Mouse (Mus musculus) bone marrow, adult 2 months (tissue): ENCODE data around the gene Tlr5. TPM values are rescaled to one million over a fixed set of nuclear protein-coding genes. Genes with fewer than 3 reads are reported as not detected.

Source experiments
- H3K27ac ChIP-seq: fragments of 200-500 bp; 2 replicates; pipeline ENCODE4 v1.5.1; 2012; ENCODE audit warnings: low read depth, mild to moderate bottlenecking, control low read depth, inconsistent platforms, low read length; ENCODE audit not compliant: control insufficient read depth, poor library complexity, insufficient read depth
- H3K4me1 ChIP-seq: fragments of 200-500 bp; 2 replicates; pipeline ENCODE4 v1.6.1; 2011; ENCODE audit warnings: low read length; ENCODE audit not compliant: control insufficient read depth, insufficient read depth
- H3K4me3 ChIP-seq: fragments of 200-500 bp; replicated peaks from 2 replicates; pipeline ENCODE3; 2011; ENCODE audit warnings: mild to moderate bottlenecking, low read depth, low read length, control low read depth; ENCODE audit not compliant: control insufficient read depth
- CTCF ChIP-seq: fragments of 200-500 bp; IDR thresholded peaks from 2 replicates; pipeline ENCODE4 v1.5.1; 2011; ENCODE audit warnings: low read length, control low read depth; ENCODE audit not compliant: control insufficient read depth, insufficient read depth
- POLR2A ChIP-seq: fragments of 200-500 bp; IDR thresholded peaks from 2 replicates; pipeline ENCODE4 v1.6.1; 2011; ENCODE audit warnings: low read depth, mild to moderate bottlenecking, control low read depth, low read length, borderline replicate concordance; ENCODE audit not compliant: control insufficient read depth
- WGBS: fragments of 180-500 bp; shearing (Covaris S2); methylation state at CpG from one replicate; pipeline ENCODE4 v1.1.7; 2018; 5-methylcytosine and 5-hydroxymethylcytosine counted together
- polyA plus RNA-seq: library from polyadenylated mRNA; stranded (reverse); fragments of >200 nt; gene quantifications from 2 replicates; pipeline ENCODE4 v1.2.4, GENCODE M21; 2011; ENCODE audit warnings: low replicate concordance; ENCODE audit not compliant: missing spikeins, insufficient read depth, insufficient read length

Gene Tlr5
- polyA plus RNA-seq, 1 experiment = 1.6 TPM

DNA sequence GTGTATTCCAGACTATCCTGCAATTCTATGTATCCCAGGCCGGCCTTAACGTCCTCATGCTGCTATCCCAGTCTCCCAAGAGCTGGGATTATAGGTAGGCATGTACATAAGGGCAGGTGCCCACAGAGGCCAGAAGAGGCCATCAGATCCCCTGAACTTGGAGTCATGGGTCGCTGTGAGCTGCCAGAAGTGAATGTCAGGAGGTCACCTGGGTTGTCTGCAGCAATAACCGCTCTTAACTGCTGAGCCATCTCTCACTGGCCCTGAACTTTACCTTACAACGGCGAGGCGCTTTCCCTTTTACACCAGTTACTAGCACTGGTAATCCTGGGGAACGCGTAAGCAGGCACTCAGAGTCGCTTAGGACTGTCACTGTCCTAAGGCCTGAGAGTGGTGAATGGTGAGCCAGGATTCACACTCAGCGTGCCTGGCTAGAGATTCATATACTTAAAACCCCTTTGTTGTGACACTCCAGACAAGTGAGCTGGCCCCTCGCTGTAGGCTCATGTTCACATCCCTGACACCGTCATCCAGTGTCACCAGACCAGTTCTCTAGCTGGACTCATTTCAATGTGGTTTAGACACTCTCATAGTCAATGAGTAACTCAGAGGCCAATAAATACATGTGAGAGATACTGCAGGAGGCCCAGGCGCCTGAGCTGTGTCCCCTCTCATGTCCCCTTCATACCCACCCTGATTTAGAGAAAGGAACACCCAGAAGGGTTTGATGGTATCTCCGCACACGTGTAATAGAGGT is 2.6 kb downstream of the Tlr5 start:
- Histone ChIP-seq H3K27ac (no peak overlapping the region), H3K4me1 (peaks cover 6% of the 10 kb centered on the region), H3K4me3 (no peak overlapping the region)
- 85% methylated on average over 16 of the region's 16 CpGs for WGBS
- TF ChIP-seq CTCF = no peak
- no peak for TF ChIP-seq POLR2A

DNA sequence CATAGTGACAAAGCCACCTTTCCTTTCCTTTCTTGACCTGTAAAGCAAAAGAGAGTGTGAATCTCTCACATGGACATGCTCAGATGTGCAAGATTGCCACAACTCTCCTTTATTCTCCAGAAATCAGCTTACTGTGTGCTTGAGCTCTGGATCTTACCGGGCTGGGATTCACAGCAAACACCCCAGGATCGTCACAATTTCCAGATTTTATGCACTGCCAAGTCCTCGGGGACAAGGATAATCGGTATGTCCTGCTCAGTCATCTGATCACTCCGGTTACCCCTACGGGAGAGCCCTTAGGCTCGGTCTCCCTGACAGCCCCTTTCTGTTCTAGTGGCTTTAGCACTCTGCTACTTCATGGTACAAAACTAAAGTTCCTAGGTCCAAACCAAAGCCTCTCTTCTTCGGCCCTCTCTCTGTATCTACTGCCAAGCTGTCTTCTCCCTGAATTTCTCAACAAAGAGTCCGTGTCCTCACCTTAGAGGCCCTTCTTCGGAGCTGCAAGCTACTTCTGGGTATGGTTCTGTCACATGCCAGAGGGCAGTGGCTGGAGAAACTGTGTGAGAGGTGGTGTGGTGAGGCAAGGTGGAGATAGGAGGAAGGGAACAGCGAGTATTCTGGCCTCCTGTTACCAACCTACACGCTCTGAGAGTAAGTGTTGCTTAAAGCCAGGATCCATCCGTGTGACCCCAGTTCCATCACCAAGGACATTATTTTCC is 3.4 kb downstream of the Tlr5 start:
- Histone ChIP-seq H3K27ac (no peak overlapping the region), H3K4me1 (peaks cover 5% of the 10 kb centered on the region), H3K4me3 (no peak overlapping the region)
- WGBS = 85% methylated on average over 13 of the region's 13 CpGs
- TF ChIP-seq CTCF (no peak), POLR2A (no peak)

DNA sequence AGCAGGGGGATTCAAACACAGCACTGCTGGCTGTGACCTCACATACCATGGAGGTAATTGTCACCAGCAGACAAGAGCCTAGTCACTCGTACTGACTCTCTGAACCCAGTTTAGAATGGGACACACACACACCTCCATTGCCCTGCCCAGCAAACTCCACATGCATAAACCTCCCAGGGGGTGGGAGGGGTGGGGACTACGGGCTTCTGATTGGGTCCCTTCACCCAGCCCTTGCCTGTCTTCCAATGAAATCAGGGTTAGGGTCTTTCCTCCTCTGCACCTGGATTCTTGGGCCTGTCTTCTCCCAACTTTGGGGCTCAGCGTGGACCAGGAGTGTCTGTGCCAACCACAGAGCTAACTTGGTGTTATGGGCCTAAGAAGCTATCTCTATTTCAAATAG is 4.2 kb downstream of the Tlr5 start:
- Histone ChIP-seq H3K4me1 (peaks cover 2% of the 10 kb centered on the region; the same call in 1 of the 2 replicates), H3K27ac (no peak overlapping the region), H3K4me3 (no peak overlapping the region)
- 79% methylated on average over 3 of the region's 3 CpGs for WGBS
- TF ChIP-seq CTCF = no peak
- no peak for TF ChIP-seq POLR2A

DNA sequence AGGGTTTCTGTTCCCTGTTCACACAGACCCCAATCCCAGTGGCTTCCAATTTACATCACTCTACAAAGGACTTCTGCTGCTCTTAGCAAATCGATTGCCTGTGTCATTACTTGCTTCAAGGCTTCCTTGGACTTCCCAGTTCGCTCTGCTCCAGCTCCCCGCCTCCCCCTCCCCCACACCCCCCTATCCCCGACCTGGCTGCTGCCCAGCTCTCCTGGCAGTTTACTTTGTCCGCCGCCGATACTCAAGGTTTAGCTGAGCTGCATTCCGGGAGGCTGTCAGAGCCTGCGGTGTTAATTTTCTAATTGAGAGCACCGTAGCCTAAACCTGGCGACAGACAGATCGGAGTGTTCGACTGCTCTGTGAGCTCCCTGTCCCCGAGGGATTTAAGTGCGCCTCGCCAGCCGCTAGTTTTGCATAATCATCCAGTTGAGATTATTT is 4.7 kb downstream of the Tlr5 start:
- Histone ChIP-seq H3K27ac (no peak overlapping the region), H3K4me3 (no peak overlapping the region), H3K4me1 (peaks cover 1% of the 10 kb centered on the region; the same call in 1 of the 2 replicates)
- TF ChIP-seq CTCF (no peak), POLR2A (no peak)
- 4% methylated on average over 17 of the region's 17 CpGs for WGBS

DNA sequence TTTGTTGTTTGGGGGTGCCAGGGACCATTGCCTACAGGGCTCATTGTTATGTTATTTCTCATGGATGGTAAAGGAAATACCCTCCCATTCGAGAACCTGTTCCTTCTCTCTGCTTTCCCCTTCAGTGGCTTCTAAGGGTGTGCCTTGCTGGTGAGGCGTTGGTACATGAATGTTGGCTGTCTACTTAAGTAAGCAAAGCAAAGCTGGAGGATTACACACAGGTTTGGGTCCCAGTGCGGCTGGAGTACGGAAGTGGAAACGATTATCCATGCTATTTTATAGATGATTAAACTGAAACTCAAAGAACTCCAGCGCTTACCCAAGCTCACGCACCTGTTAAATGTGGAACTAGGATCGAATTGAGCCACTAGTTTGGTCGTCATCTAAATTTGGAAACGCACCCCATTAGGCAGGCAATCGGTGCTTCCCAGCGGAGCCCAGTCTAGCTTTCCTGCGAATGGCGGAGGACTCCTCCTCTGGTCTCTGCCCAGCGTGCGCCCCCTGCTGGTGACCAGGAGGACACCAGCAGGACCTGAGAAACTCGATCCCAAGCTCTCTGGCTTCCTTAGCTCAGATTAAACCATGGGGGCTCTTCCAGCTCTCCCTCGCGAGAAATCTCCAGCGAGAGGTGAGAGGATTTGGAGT is 5.3 kb downstream of the Tlr5 start:
- TF ChIP-seq CTCF (peak; percentile 89), POLR2A (no peak)
- peaks cover 1% of the 10 kb centered on the region; the same call in 1 of the 2 replicates for H3K4me1 ChIP-seq
- WGBS = 1% methylated on average over 20 of the region's 20 CpGs
- H3K4me3 ChIP-seq = peak overlapping the region; percentile 59
- H3K27ac ChIP-seq = no peak overlapping the region

DNA sequence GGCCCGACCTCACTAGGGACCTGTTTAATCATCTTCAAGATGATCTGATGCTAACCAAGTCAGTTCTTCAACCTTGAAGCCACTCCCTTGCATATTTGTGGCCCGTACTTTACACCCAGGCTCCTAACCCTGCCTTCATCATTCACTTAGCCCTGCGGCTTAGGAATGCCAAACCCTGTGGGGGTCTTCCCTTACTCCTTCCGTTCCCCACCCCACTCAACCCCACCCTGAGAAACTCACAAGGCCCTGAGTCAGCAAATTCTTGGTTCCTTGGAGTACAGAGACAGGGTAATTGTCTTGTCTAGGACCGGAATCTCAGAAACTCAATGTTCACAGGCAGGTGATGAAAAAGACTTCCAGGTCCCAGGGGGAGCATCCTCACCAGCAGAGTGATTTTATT is 6.5 kb downstream of the Tlr5 start:
- no peak overlapping the region for H3K27ac ChIP-seq
- TF ChIP-seq CTCF = no peak
- TF ChIP-seq POLR2A = no peak
- WGBS = 85% methylated on average over 5 of the region's 5 CpGs

DNA sequence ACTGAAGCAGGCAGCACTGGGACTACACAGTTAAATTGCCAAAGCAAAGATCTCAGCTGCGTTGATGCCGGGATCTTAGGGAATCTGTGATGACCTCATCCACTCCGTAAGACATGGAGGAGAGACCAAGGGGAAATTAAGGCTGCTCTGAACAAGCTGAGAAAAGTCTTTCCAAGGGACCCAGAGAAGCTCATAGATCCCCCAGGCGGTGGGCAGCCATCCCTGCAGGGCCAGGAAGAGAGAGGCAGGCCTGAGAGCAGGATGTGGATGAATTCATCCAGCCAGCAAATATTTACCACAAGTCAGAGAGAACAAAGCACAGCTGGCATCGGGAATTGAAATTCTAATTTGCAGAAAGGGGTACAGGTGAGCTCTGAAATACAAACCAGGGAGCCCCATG is 8.7 kb downstream of the Tlr5 start:
- Histone ChIP-seq H3K4me3 (no peak overlapping the region), H3K4me1 (no peaks in the 10 kb centered on the region), H3K27ac (no peak overlapping the region)
- TF ChIP-seq POLR2A (no peak), CTCF (no peak)
- 85% methylated on average over 5 of the region's 5 CpGs for WGBS

More for the DNA sequence above, 6.5 kb downstream of the Tlr5 start:
- H3K4me3 ChIP-seq = no peak overlapping the region
- H3K4me1 ChIP-seq = no peaks in the 10 kb centered on the region

DNA sequence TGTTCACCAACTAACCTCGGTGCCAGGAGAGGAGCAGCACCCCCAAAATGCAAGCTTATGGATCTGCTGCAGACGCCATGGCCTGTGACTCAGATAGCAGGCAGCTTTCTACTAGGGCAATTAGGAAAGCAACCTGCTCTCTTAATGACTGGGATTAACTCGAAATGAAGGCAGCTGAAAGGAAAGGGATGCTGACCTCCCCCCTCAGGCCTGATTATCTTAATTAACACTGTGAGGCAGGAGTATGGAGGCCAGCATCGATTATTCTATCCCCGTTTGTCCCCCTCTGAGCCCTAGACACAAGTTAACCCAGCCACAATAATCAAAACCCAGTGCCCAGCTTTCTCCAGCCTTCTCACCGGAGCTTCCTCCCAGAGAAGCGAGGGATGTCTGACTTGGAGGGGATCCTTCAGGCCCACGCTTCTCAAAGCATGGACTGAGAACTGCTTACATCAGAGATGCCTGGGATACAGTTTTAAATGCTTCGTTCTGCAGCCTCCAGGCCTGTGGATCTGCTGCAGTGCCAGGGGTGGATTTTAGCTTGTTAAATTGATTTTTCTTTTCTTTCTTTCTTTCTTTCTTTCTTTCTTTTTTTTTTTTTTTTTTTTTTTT is 10.4 kb downstream of the Tlr5 start:
- no peaks in the 10 kb centered on the region for H3K4me1 ChIP-seq
- TF ChIP-seq POLR2A (no peak), CTCF (no peak)
- WGBS = 77% methylated on average over 9 of the region's 9 CpGs
- no peak overlapping the region for H3K27ac ChIP-seq
- H3K4me3 ChIP-seq = no peak overlapping the region
